Mouse (Mus musculus): ENCODE results near the gene Atp7a. TPM values are rescaled to one million over a fixed set of nuclear protein-coding genes. Genes with fewer than 3 reads are reported as not detected.

The Atp7a gene
- polyA plus RNA-seq, 1 experiment from 2014 or later, result 17.0 TPM

DNA sequence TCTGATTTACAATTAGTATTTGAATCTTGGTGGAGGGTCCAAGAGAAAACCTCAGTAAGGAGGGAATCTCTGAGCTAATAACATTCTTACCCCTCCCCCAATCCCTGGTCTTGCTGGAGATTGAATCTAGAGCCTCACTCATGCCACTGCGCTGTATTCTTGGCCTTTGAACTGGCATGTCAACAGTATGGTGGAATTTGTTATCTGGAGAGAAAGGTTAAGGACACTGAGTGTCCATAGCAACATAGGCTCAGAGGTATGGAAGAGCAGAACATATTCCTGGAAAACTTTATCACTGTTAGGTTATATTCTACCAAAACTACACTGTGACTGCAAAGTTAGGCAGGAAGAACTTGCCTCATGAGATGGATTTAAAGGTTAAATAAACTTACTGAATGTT, 87.6 kb downstream of the Atp7a start:
- H3K27ac ChIP-seq (ENCODE audit: low read length), result no peak overlapping the region
- 76% methylated on average over 1 of the region's 1 CpGs for WGBS

GRCm38 (mm10) chrX:106122823-106123222, 95.7 kb downstream of the Atp7a start:
- 75% methylated on average over 2 of the region's 2 CpGs for WGBS
- H3K4me2 ChIP-seq (ENCODE audit: low read depth, low read length), result no peak overlapping the region
- no peaks in the 10 kb centered on the region for H3K4me1 ChIP-seq (ENCODE audit: control insufficient read depth, insufficient read depth, low read length)
- H3K27me3 ChIP-seq (replicated peaks; ENCODE audit: control insufficient read depth, insufficient read depth, low read length), result no peaks in the 10 kb centered on the region
- 0 out of 2 replicates have a peak, but pooled peaks cover 2% of the 10 kb centered on the region for H3K36me3 ChIP-seq (ENCODE audit: control insufficient read depth, insufficient read depth, low read length)
- H3K4me3 ChIP-seq (ENCODE audit: low read length), result no peak overlapping the region
- no peak overlapping the region for H3K27ac ChIP-seq (ENCODE audit: low read length)
- H3K9me3 ChIP-seq (ENCODE audit: control insufficient read depth, low read length), result no peaks in the 10 kb centered on the region
- H3K9ac ChIP-seq (ENCODE audit: low read depth, low read length), result no peak overlapping the region
- no peak for ATAC-seq

More for the DNA sequence above, 87.6 kb downstream of the Atp7a start:
- H3K4me3 ChIP-seq (ENCODE audit: low read length), result no peak overlapping the region
- no peak for ATAC-seq
- no peak overlapping the region for H3K9ac ChIP-seq (ENCODE audit: low read depth, low read length)
- H3K9me3 ChIP-seq (ENCODE audit: control insufficient read depth, low read length), result no peaks in the 10 kb centered on the region
- no peaks in the 10 kb centered on the region for H3K27me3 ChIP-seq (replicated peaks; ENCODE audit: control insufficient read depth, insufficient read depth, low read length)
- H3K4me2 ChIP-seq (ENCODE audit: low read depth, low read length), result no peak overlapping the region
- no peaks in the 10 kb centered on the region for H3K4me1 ChIP-seq (ENCODE audit: control insufficient read depth, insufficient read depth, low read length)
- peaks cover 5% of the 10 kb centered on the region; the same call in 1 of the 2 replicates for H3K36me3 ChIP-seq (ENCODE audit: control insufficient read depth, insufficient read depth, low read length)

GRCm38 (mm10) chrX:106128283-106128682, 101.2 kb downstream of the Atp7a start:
- Histone ChIP-seq H3K9me3 (ENCODE audit: control insufficient read depth, low read length) (no peaks in the 10 kb centered on the region), H3K4me1 (ENCODE audit: control insufficient read depth, insufficient read depth, low read length) (no peaks in the 10 kb centered on the region), H3K27me3 (replicated peaks; ENCODE audit: control insufficient read depth, insufficient read depth, low read length) (no peaks in the 10 kb centered on the region; the same call in 1 of the 2 replicates), H3K4me3 (ENCODE audit: low read length) (no peak overlapping the region), H3K9ac (ENCODE audit: low read depth, low read length) (no peak overlapping the region), H3K4me2 (ENCODE audit: low read depth, low read length) (no peak overlapping the region), H3K27ac (ENCODE audit: low read length) (no peak overlapping the region), H3K36me3 (ENCODE audit: control insufficient read depth, insufficient read depth, low read length) (no peaks in the 10 kb centered on the region)
- WGBS, result 61% methylated on average over 6 of the region's 6 CpGs
- ATAC-seq, result no peak

DNA sequence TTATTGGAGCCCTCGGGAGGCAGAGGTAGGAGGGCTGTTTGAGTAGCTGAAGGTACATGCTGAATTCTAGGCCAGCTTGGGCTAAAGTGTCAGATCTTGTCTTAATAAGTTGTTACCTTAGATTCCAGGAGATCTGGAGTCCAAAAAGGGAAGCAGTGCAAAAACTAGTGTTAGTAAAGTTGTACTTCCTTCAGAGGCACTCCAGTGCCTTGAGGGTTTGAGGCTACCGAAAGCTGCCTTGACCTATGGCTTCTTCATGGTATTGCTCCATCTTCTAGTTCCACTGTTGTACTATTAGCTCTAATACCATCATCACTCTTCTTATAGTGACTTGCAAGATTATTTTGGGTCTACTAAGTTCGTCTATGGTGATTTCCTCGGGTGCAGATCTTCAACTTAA, 102.8 kb downstream of the Atp7a start:
- Histone ChIP-seq H3K9ac (ENCODE audit: low read depth, low read length) (no peak overlapping the region), H3K4me2 (ENCODE audit: low read depth, low read length) (no peak overlapping the region), H3K4me3 (ENCODE audit: low read length) (no peak overlapping the region), H3K9me3 (ENCODE audit: control insufficient read depth, low read length) (no peaks in the 10 kb centered on the region), H3K27ac (ENCODE audit: low read length) (no peak overlapping the region), H3K36me3 (ENCODE audit: control insufficient read depth, insufficient read depth, low read length) (no peaks in the 10 kb centered on the region), H3K4me1 (ENCODE audit: control insufficient read depth, insufficient read depth, low read length) (no peaks in the 10 kb centered on the region), H3K27me3 (replicated peaks; ENCODE audit: control insufficient read depth, insufficient read depth, low read length) (no peaks in the 10 kb centered on the region; the same call in 1 of the 2 replicates)
- no peak for ATAC-seq
- 93% methylated on average over 4 of the region's 4 CpGs for WGBS

DNA sequence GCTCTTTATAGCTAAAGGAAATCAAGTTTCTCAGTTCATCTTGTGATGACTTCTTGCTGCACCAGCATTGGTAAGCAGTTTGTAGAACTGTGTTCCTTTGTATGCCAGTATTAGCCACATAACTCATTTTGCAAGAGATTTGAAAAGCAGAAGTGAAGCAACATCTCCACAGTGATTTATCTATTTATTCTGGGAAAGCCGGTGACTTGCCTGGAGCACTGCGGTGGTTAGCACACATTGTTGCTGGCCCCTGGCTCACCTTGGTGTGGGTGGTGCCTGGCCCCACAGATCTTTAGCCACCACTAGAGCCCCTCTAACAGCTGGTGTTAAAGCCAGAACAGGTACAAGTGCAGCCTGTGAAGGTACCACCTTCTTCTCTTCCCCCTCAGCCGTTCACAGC, 107.8 kb downstream of the Atp7a start:
- Histone ChIP-seq H3K4me3 (ENCODE audit: low read length) (no peak overlapping the region), H3K27me3 (replicated peaks; ENCODE audit: control insufficient read depth, insufficient read depth, low read length) (no peaks in the 10 kb centered on the region; the same call in 1 of the 2 replicates), H3K4me2 (ENCODE audit: low read depth, low read length) (no peak overlapping the region), H3K4me1 (ENCODE audit: control insufficient read depth, insufficient read depth, low read length) (no peaks in the 10 kb centered on the region), H3K27ac (ENCODE audit: low read length) (no peak overlapping the region), H3K9me3 (ENCODE audit: control insufficient read depth, low read length) (no peaks in the 10 kb centered on the region), H3K36me3 (ENCODE audit: control insufficient read depth, insufficient read depth, low read length) (no peaks in the 10 kb centered on the region), H3K9ac (ENCODE audit: low read depth, low read length) (no peak overlapping the region)
- no peak for ATAC-seq
- WGBS, result 46% methylated on average over 3 of the region's 3 CpGs

DNA sequence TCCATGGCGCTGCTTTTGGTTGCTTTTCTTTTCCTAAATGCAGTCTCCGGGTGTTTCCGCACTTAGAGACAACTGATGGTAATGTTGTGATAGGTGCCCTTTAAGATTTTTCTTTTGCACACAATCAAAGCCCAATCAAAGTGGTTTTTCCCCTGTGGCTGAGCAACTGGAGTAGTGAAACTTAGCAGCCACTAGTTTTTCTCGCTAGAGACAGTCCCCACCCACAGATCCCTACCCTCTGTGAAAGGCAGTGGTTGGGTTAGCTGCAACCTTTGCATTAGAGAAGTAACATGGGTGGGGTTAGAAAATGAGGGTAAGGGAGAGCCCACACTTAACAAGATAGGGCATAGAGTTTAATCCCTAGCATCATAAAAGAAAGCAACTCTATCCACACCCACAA, 108.4 kb downstream of the Atp7a start:
- no peaks in the 10 kb centered on the region for H3K9me3 ChIP-seq (ENCODE audit: control insufficient read depth, low read length)
- no peaks in the 10 kb centered on the region; the same call in 1 of the 2 replicates for H3K27me3 ChIP-seq (replicated peaks; ENCODE audit: control insufficient read depth, insufficient read depth, low read length)
- H3K4me3 ChIP-seq (ENCODE audit: low read length), result no peak overlapping the region
- no peak overlapping the region for H3K9ac ChIP-seq (ENCODE audit: low read depth, low read length)
- no peak overlapping the region for H3K27ac ChIP-seq (ENCODE audit: low read length)
- no peaks in the 10 kb centered on the region for H3K4me1 ChIP-seq (ENCODE audit: control insufficient read depth, insufficient read depth, low read length)
- 85% methylated on average over 4 of the region's 4 CpGs for WGBS
- ATAC-seq, result no peak
- no peak overlapping the region for H3K4me2 ChIP-seq (ENCODE audit: low read depth, low read length)
- H3K36me3 ChIP-seq (ENCODE audit: control insufficient read depth, insufficient read depth, low read length), result no peaks in the 10 kb centered on the region

DNA sequence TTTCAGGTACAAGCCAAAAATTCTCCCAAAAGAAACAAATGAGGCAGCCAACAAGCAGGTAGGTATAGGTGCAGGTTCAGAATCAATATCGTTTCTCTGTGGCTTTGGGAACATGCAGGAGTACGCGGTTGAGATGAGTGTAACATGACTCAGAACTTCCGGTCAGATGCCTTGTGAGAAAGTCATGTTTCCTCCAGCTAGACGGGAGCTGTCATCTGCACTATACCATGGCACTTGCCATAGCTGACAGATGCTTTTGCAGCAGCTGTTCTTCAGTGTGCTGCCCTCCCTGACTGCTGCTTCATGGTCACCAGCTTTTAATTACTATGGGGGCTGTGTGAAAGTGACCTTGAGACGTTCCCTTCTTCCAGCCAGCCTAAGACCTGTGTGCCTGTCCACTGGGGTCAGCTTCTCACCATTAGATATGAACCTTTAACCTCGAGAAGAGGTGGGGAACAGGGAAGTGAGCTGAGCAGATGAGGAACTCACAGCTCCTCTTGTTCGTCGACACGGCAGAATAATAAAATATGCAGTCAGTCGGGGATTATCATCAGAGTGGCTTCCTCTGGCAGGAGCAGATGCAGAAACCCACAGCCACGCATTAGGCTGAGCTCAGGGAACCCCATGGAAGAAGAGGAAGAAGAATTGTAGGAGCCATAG, 109.0 kb downstream of the Atp7a start:
- no peak overlapping the region for H3K4me3 ChIP-seq (ENCODE audit: low read length)
- H3K4me1 ChIP-seq (ENCODE audit: control insufficient read depth, insufficient read depth, low read length), result no peaks in the 10 kb centered on the region
- no peak; the same call in 1 of the 2 replicates for ATAC-seq
- H3K27me3 ChIP-seq (replicated peaks; ENCODE audit: control insufficient read depth, insufficient read depth, low read length), result no peaks in the 10 kb centered on the region; the same call in 1 of the 2 replicates
- H3K4me2 ChIP-seq (ENCODE audit: low read depth, low read length), result no peak overlapping the region
- H3K9me3 ChIP-seq (ENCODE audit: control insufficient read depth, low read length), result no peaks in the 10 kb centered on the region
- no peaks in the 10 kb centered on the region for H3K36me3 ChIP-seq (ENCODE audit: control insufficient read depth, insufficient read depth, low read length)
- 50% methylated on average over 12 of the region's 12 CpGs for WGBS
- H3K9ac ChIP-seq (ENCODE audit: low read depth, low read length), result no peak overlapping the region
- no peak overlapping the region for H3K27ac ChIP-seq (ENCODE audit: low read length)

- no peak for ATAC-seq
- no peaks in the 10 kb centered on the region for H3K27me3 ChIP-seq (replicated peaks; ENCODE audit: control insufficient read depth, insufficient read depth, low read length)
- H3K9me3 ChIP-seq (ENCODE audit: control insufficient read depth, low read length), result no peaks in the 10 kb centered on the region
- no peaks in the 10 kb centered on the region for H3K4me1 ChIP-seq (ENCODE audit: control insufficient read depth, insufficient read depth, low read length)
- H3K9ac ChIP-seq (ENCODE audit: low read depth, low read length), result no peak overlapping the region
- H3K36me3 ChIP-seq (ENCODE audit: control insufficient read depth, insufficient read depth, low read length), result no peaks in the 10 kb centered on the region
- WGBS, result 75% methylated on average over 13 of the region's 13 CpGs
- no peak overlapping the region for H3K4me3 ChIP-seq (ENCODE audit: low read length)
- H3K4me2 ChIP-seq (ENCODE audit: low read depth, low read length), result no peak overlapping the region
- H3K27ac ChIP-seq (ENCODE audit: low read length), result no peak overlapping the region
Observed at GRCm38 (mm10) chrX:106139309-106140070, 112.4 kb downstream of the Atp7a start.

DNA sequence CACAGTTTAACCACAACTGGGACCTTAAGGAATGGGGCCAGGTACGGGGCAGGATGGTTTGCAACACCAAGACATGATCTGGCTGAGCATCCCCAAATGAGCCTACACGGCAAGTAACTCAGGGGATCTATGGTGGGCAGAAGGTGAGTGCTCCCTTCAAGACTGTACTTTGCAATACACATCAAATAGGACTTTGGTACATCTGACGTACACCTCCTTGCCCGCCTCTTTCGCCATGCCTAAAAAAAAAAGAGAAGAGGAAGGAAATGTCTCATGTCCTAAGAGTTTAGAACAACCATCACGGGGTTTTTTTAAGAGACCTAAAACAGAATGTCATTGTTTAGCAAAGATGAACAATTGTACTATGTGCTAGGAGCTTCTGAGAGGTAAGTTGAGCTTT, 115.9 kb downstream of the Atp7a start, which contains the start of gene Tlr13:
Gene Tlr13 (plus strand): TSS at position 269 of the 400 bp plus-strand sequence.
- Histone ChIP-seq H3K27ac (ENCODE audit: low read length) (no peak within 1 kb of the TSS), H3K4me2 (ENCODE audit: low read depth, low read length) (no peak within 1 kb of the TSS), H3K27me3 (replicated peaks; ENCODE audit: control insufficient read depth, insufficient read depth, low read length) (no peaks in the 10 kb centered on the region), H3K9me3 (ENCODE audit: control insufficient read depth, low read length) (no peaks in the 10 kb centered on the region), H3K36me3 (ENCODE audit: control insufficient read depth, insufficient read depth, low read length) (no peaks in the 10 kb centered on the region), H3K4me3 (ENCODE audit: low read length) (no peak within 1 kb of the TSS), H3K4me1 (ENCODE audit: control insufficient read depth, insufficient read depth, low read length) (no peaks in the 10 kb centered on the region), H3K9ac (ENCODE audit: low read depth, low read length) (no peak within 1 kb of the TSS)
- WGBS, result 85% methylated on average over 6 of the region's 6 CpGs
- ATAC-seq, result no peak
